Mouse (Mus musculus) liver, adult 2 months (tissue): ENCODE measurements around the gene Snd1.

Experiments used
- CTCF ChIP-seq: fragments of 200-500 bp; IDR thresholded peaks from 2 replicates; pipeline ENCODE4 v1.5.1; 2011; ENCODE audit warnings: low read depth, low read length, control low read depth
- POLR2A ChIP-seq: fragments of 200-500 bp; IDR thresholded peaks from 2 replicates; pipeline ENCODE4 v1.6.1; 2011; ENCODE audit warnings: low read length, control low read depth; ENCODE audit not compliant: insufficient read depth; ENCODE audit errors: extremely low read depth

GRCm38 (mm10) chr6:28603823-28604222 lies 128.9 kb downstream of the Snd1 start:
- TF ChIP-seq POLR2A (no peak), CTCF (no peak)
